ENCODE assay signal across 24 mouse cellular contexts in genomic region chr7:84684675-84685074, GRCm38 (mm10).
"Had no signal": no experiment of that assay in that cellular context is flagged by ENCODE, and none has a peak within 500 bp of the region (broad histone marks: within the 10 kb centered on the region; RNA-seq: fewer than 3 reads in every experiment).

No protein-coding gene starts in this region.

- H3K9me3 ChIP-seq: heart, embryonic 13.5 days; heart, embryonic 15.5 days; hindbrain, embryonic 13.5 days; hindbrain, embryonic 15.5 days; intestine, embryonic 15.5 days; limb, embryonic 13.5 days; limb, embryonic 15.5 days had no signal

- ATAC-seq: forebrain, postnatal 0 days; hindbrain, postnatal 0 days; inflammation-experienced regulatory T-cells, adult 6 months; intestine, embryonic 15.5 days; intestine, postnatal 0 days had no signal

- H3K36me3 ChIP-seq: heart, embryonic 13.5 days; heart, embryonic 15.5 days; hindbrain, embryonic 13.5 days; hindbrain, embryonic 15.5 days; intestine, embryonic 15.5 days; limb, embryonic 13.5 days; limb, embryonic 15.5 days had no signal

- H3K4me3 ChIP-seq: heart, embryonic 13.5 days; heart, embryonic 15.5 days; hindbrain, embryonic 13.5 days; hindbrain, embryonic 15.5 days; intestine, embryonic 15.5 days; limb, embryonic 13.5 days; limb, embryonic 15.5 days had no signal

- H3K27ac ChIP-seq: heart, embryonic 13.5 days; heart, embryonic 15.5 days; hindbrain, embryonic 13.5 days; hindbrain, embryonic 15.5 days; hindbrain, postnatal 0 days; intestine, embryonic 15.5 days; limb, embryonic 13.5 days; limb, embryonic 15.5 days had no signal

- H3K4me2 ChIP-seq: heart, embryonic 11.5 days; heart, embryonic 13.5 days; heart, embryonic 15.5 days; hindbrain, embryonic 13.5 days; hindbrain, embryonic 15.5 days; intestine, embryonic 15.5 days; limb, embryonic 13.5 days; limb, embryonic 15.5 days had no signal

- H3K27me3 ChIP-seq: heart, embryonic 13.5 days; heart, embryonic 15.5 days; hindbrain, embryonic 13.5 days; hindbrain, embryonic 15.5 days; intestine, embryonic 15.5 days; limb, embryonic 13.5 days; limb, embryonic 15.5 days had no signal

- H3K9ac ChIP-seq: forebrain, postnatal 0 days; heart, embryonic 13.5 days; heart, embryonic 15.5 days; hindbrain, embryonic 13.5 days; hindbrain, embryonic 15.5 days; intestine, embryonic 15.5 days; limb, embryonic 13.5 days; limb, embryonic 15.5 days had no signal

- DNase-seq: forebrain, postnatal 0 days; gastrocnemius, postnatal 14 days; gastrocnemius, postnatal 36 days; heart, adult 18-20 months; heart, postnatal 14 days; heart, postnatal 36 days; kidney, adult 18-20 months; kidney, adult 8-10 months; kidney, postnatal 14 days; kidney, postnatal 36 days; layer of hippocampus, adult 9-11 months; layer of hippocampus, postnatal 36 days; left cerebral cortex, postnatal 4 days had no signal
